Mouse (Mus musculus): Measurements from ENCODE around the gene Chid1. TPM values are rescaled to one million over a fixed set of nuclear protein-coding genes. Genes with fewer than 3 reads are reported as not detected.

Gene Chid1
- polyA plus RNA-seq (2012; rRNA removed): 43.5 and 47.7 TPM in 2 replicates

GRCm38 (mm10) chr7:141539556-141540311 lies at the start of gene Chid1:
Gene Chid1 (minus strand): TSS chr7:141539857.

GRCm38 (mm10) chr7:141561682-141562391 lies 22.2 kb upstream of the Chid1 start, which contains the start of gene Ap2a2:
Gene Ap2a2 (plus strand): TSS chr7:141562173.

GRCm38 (mm10) chr7:141475011-141475804 lies 64.4 kb downstream of the Chid1 start, which contains the start of the genes Polr2l and Tspan4:
Gene Polr2l (minus strand): TSS chr7:141475132.
Gene Tspan4 (plus strand): TSS chr7:141475240.

GRCm38 (mm10) chr7:141467230-141468030 lies 72.2 kb downstream of the Chid1 start, which contains the start of gene Cd151:
Gene Cd151 (plus strand): TSS chr7:141467392.

GRCm38 (mm10) chr7:141460391-141461113 lies 79.1 kb downstream of the Chid1 start, which contains the start of gene Cracr2b:
Gene Cracr2b (plus strand): TSS chr7:141461094.

GRCm38 (mm10) chr7:141454967-141455551 lies 84.6 kb downstream of the Chid1 start, which contains the start of gene Pnpla2:
Gene Pnpla2 (plus strand): TSS chr7:141455198.

GRCm38 (mm10) chr7:141447110-141447991 lies 92.3 kb downstream of the Chid1 start, which contains the start of gene Rplp2:
Gene Rplp2 (plus strand): TSS chr7:141447370.

GRCm38 (mm10) chr7:141443828-141444237 lies 95.8 kb downstream of the Chid1 start, which contains the start of gene Pidd1:
Gene Pidd1 (minus strand): TSS chr7:141444025.

Other genes with a start within 250 kb of the Chid1 start
- 22.0 and 22.8 TPM in 2 replicates for gene Drd4, start 247.9 kb downstream of the Chid1 start, polyA plus RNA-seq (2012; rRNA removed)
- 26.5 and 30.5 TPM in 2 replicates for gene Deaf1, start 212.2 kb downstream of the Chid1 start, polyA plus RNA-seq (2012; rRNA removed)
- gene Tmem80, start 212.1 kb downstream of the Chid1 start, polyA plus RNA-seq (2012; rRNA removed): 39.0 and 45.8 TPM in 2 replicates
- 20.8 and 24.1 TPM in 2 replicates for gene Eps8l2, start 201.0 kb downstream of the Chid1 start, polyA plus RNA-seq (2012; rRNA removed)
- 165 and 186 TPM in 2 replicates for gene Taldo1, start 147.7 kb downstream of the Chid1 start, polyA plus RNA-seq (2012; rRNA removed)
- gene Gatd1, start 125.7 kb downstream of the Chid1 start, polyA plus RNA-seq (2012; rRNA removed): 109 and 117 TPM in 2 replicates
- 0.26 and 0.55 TPM in 2 replicates for gene Cend1, start 110.4 kb downstream of the Chid1 start, polyA plus RNA-seq (2012; rRNA removed)
- gene Slc25a22, start 102.0 kb downstream of the Chid1 start, polyA plus RNA-seq (2012; rRNA removed): 105 and 114 TPM in 2 replicates
- 18.9 and 28.4 TPM in 2 replicates for gene Pidd1, start 95.8 kb downstream of the Chid1 start, polyA plus RNA-seq (2012; rRNA removed)
- gene Rplp2, start 92.5 kb downstream of the Chid1 start, polyA plus RNA-seq (2012; rRNA removed): 775 and 918 TPM in 2 replicates
- 237 and 253 TPM in 2 replicates for gene Pnpla2, start 84.7 kb downstream of the Chid1 start, polyA plus RNA-seq (2012; rRNA removed)
- 69.1 and 83.9 TPM in 2 replicates for gene Cracr2b, start 78.8 kb downstream of the Chid1 start, polyA plus RNA-seq (2012; rRNA removed)
- 818 and 883 TPM in 2 replicates for gene Cd151, start 72.5 kb downstream of the Chid1 start, polyA plus RNA-seq (2012; rRNA removed)
- 90.7 and 143 TPM in 2 replicates for gene Polr2l, start 64.7 kb downstream of the Chid1 start, polyA plus RNA-seq (2012; rRNA removed)
- 331 and 388 TPM in 2 replicates for gene Tspan4, start 64.6 kb downstream of the Chid1 start, polyA plus RNA-seq (2012; rRNA removed)
- gene Ap2a2, start 22.3 kb upstream of the Chid1 start, polyA plus RNA-seq (2012; rRNA removed): 38.0 and 45.4 TPM in 2 replicates
- 0.06 and 0.20 TPM in 2 replicates for gene Muc6, start 115.5 kb upstream of the Chid1 start, polyA plus RNA-seq (2012; rRNA removed)
- gene Muc2, start 150.5 kb upstream of the Chid1 start, polyA plus RNA-seq (2012; rRNA removed): 0.35 and 1.1 TPM in 2 replicates
- gene Muc5ac, start 249.1 kb upstream of the Chid1 start, polyA plus RNA-seq (2012; rRNA removed): 0.08 and 0.22 TPM in 2 replicates